In genomic region chr19:6857391-6858005, GRCm38 (mm10) we compare ENCODE assay signal across 9 mouse cellular contexts. TPM values are rescaled to one million over a fixed set of nuclear protein-coding genes. Genes with fewer than 3 reads are reported as not detected.
DNase-seq lines count a peak whose midpoint lies in the region; ATAC-seq and TF ChIP-seq lines count a peak whose summit lies in the region.
"Had no signal": no experiment of that assay in that cellular context is flagged by ENCODE, and none has a peak within 500 bp of the region (broad histone marks: within the 10 kb centered on the region; RNA-seq: fewer than 3 reads in every experiment).

No protein-coding gene starts in this region.

- ATAC-seq in heart, postnatal 0 days (ENCODE audit: insufficient read depth, low read depth): no peak
- ATAC-seq in liver, embryonic 14.5 days (ENCODE audit: insufficient read depth): no peak

- no peak for TF ChIP-seq EP300 in heart, postnatal 0 days (IDR thresholded peaks at IDR 0.05; ENCODE audit: low read depth)
- TF ChIP-seq EP300 in liver, embryonic 14.5 days (IDR thresholded peaks at IDR 0.05; ENCODE audit: low read depth): no peak

- no peaks in the 10 kb centered on the region for H3K9me3 ChIP-seq in heart, postnatal 0 days (replicated peaks; ENCODE audit: control insufficient read depth, low read length)
- no peaks in the 10 kb centered on the region for H3K9me3 ChIP-seq in liver, embryonic 14.5 days (ENCODE audit: control insufficient read depth, low read length)

- H3K27me3 ChIP-seq in heart, postnatal 0 days (ENCODE audit: control insufficient read depth, insufficient read depth, low read length): peaks cover 10% of the 10 kb centered on the region
- no peaks in the 10 kb centered on the region for H3K27me3 ChIP-seq in liver, embryonic 14.5 days (ENCODE audit: control insufficient read depth, insufficient read depth, low read length)

- WGBS in heart, postnatal 0 days: 71% methylated on average over 9 of the region's 9 CpGs
- WGBS in liver, embryonic 14.5 days (ENCODE audit: insufficient replicate concordance): 29% methylated on average over 9 of the region's 9 CpGs

- H3K4me1 ChIP-seq in heart, postnatal 0 days (ENCODE audit: control insufficient read depth, insufficient read depth): 0 out of 2 replicates have a peak, but pooled peaks cover 12% of the 10 kb centered on the region
- H3K4me1 ChIP-seq in liver, embryonic 14.5 days (replicated peaks; ENCODE audit: control insufficient read depth in 2 of 2, insufficient read depth in 2 of 2, low read length in 1 of 2): peaks cover 0 to 7% of the 10 kb centered on the region in 2 experiments; a peak in 1 of 4 replicates

- DNase-seq in heart, postnatal 0 days (ENCODE audit: low spot score): no peak
- no peak for DNase-seq in heart, postnatal 4 days
- peak; percentile 6 for DNase-seq in urinary bladder, postnatal 10 days (ENCODE audit: low spot score)
- DNase-seq in urinary bladder, adult 18-20 months (ENCODE audit: low spot score in 2 of 2): no peak
- no peak for DNase-seq in liver, embryonic 14.5 days (ENCODE audit: low read depth in 3 of 3, low spot score in 3 of 3)
- DNase-seq in gastrocnemius, adult 18-20 months (ENCODE audit: low spot score): no peak
- no peak for DNase-seq in kidney, adult 18-20 months
- no peak for DNase-seq in gastrocnemius, postnatal 25 days

- no peak overlapping the region for H3K9ac ChIP-seq in heart, postnatal 0 days (replicated peaks; ENCODE audit: low read depth, low read length)
- H3K9ac ChIP-seq in liver, embryonic 14.5 days (replicated peaks): no peak overlapping the region
- H3K9ac ChIP-seq: hindbrain, embryonic 14.5 days had no signal

- no peaks in the 10 kb centered on the region for H3K36me3 ChIP-seq in heart, postnatal 0 days (replicated peaks; ENCODE audit: control insufficient read depth, insufficient read depth, low read length)
- no peaks in the 10 kb centered on the region for H3K36me3 ChIP-seq in liver, embryonic 14.5 days (replicated peaks; ENCODE audit: control insufficient read depth, insufficient read depth, low read depth)

- no peak overlapping the region for H3K4me3 ChIP-seq in heart, postnatal 0 days (ENCODE audit: low read depth, low read length)
- no peak overlapping the region; a peak in 1 of 4 replicates for H3K4me3 ChIP-seq in liver, embryonic 14.5 days (ENCODE audit: insufficient read depth in 1 of 2, low read depth in 2 of 2, low read length in 2 of 2)

- H3K4me2 ChIP-seq in heart, postnatal 0 days (ENCODE audit: low read depth, low read length): peak overlapping the region; percentile 5; the same call in 1 of the 2 replicates
- peak overlapping the region; percentile 36; the same call in 1 of the 2 replicates for H3K4me2 ChIP-seq in liver, embryonic 14.5 days (ENCODE audit: low read depth)
- H3K4me2 ChIP-seq: hindbrain, embryonic 14.5 days had no signal

- H3K27ac ChIP-seq in heart, postnatal 0 days (ENCODE audit: low read depth): no peak overlapping the region
- H3K27ac ChIP-seq in liver, embryonic 14.5 days: no peak overlapping the region
- H3K27ac ChIP-seq: hindbrain, embryonic 14.5 days had no signal

- TF ChIP-seq CTCF in heart, postnatal 0 days (IDR thresholded peaks at IDR 0.05; ENCODE audit: low read depth): no peak
- TF ChIP-seq CTCF in liver, embryonic 14.5 days (IDR thresholded peaks at IDR 0.05; ENCODE audit: low read depth): no peak

RNA-seq across cellular contexts. Expression of gene Ccdc88b, which starts 0.5 kb away (rescaled TPM):
- 0.11 and 2.7 TPM in 2 replicates for total RNA-seq in heart, postnatal 0 days (2014; rRNA removed; ENCODE audit: low replicate concordance)
- polyA plus RNA-seq in heart, postnatal 0 days (2015; fragmentation: Nextera tagmentation; extraction: Ambion mirVana): 0.08 and 0.36 TPM in 2 replicates
- under 1 TPM; 0.41 to 0.52 TPM for total RNA-seq in heart, postnatal 4 days (2021)
- polyA plus RNA-seq in liver, embryonic 14.5 days (2012; rRNA removed): 1.5 and 2.3 TPM in 2 replicates
- polyA plus RNA-seq in liver, embryonic 14.5 days (2014; fragmentation: Nextera tagmentation; extraction: Ambion mirVana): 0.76 and 1.1 TPM in 2 replicates
- total RNA-seq in gastrocnemius, adult 18-20 months (2021): under 1 TPM; 0.46 to 0.74 TPM
- under 1 TPM; 0.40 to 0.41 TPM for total RNA-seq in gastrocnemius, postnatal 25 days (2021)

RNA-seq across cellular contexts. Expression of gene Rps6ka4, which starts 17.1 kb away (rescaled TPM):
- total RNA-seq in heart, postnatal 0 days (2014; rRNA removed; ENCODE audit: low replicate concordance): 16.6 and 30.3 TPM in 2 replicates
- polyA plus RNA-seq in heart, postnatal 0 days (2015; fragmentation: Nextera tagmentation; extraction: Ambion mirVana): 12.4 and 13.4 TPM in 2 replicates
- total RNA-seq in heart, postnatal 4 days (2021): 10 to 100 TPM; 22.6 to 28.7 TPM
- polyA plus RNA-seq in liver, embryonic 14.5 days (2012; rRNA removed): 3.0 and 3.1 TPM in 2 replicates
- polyA plus RNA-seq in liver, embryonic 14.5 days (2014; fragmentation: Nextera tagmentation; extraction: Ambion mirVana): 4.3 and 5.4 TPM in 2 replicates
- 10 to 100 TPM in 1 of 2 experiments, 1 to 10 TPM in 1; 9.1 to 10.6 TPM for total RNA-seq in gastrocnemius, adult 18-20 months (2021)
- 1 to 10 TPM; 6.7 to 7.2 TPM for total RNA-seq in gastrocnemius, postnatal 25 days (2021)

RNA-seq across cellular contexts. Expression of gene Trmt112, which starts 52.0 kb away (rescaled TPM):
- 61.8 and 61.9 TPM in 2 replicates for total RNA-seq in heart, postnatal 0 days (2014; rRNA removed; ENCODE audit: low replicate concordance)
- 57.6 and 61.4 TPM in 2 replicates for polyA plus RNA-seq in heart, postnatal 0 days (2015; fragmentation: Nextera tagmentation; extraction: Ambion mirVana)
- 10 to 100 TPM; 34.4 to 35.5 TPM for total RNA-seq in heart, postnatal 4 days (2021)
- 65.7 and 69.4 TPM in 2 replicates for polyA plus RNA-seq in liver, embryonic 14.5 days (2012; rRNA removed)
- 75.2 and 77.4 TPM in 2 replicates for polyA plus RNA-seq in liver, embryonic 14.5 days (2014; fragmentation: Nextera tagmentation; extraction: Ambion mirVana)
- 10 to 100 TPM; 43.9 to 44.7 TPM for total RNA-seq in gastrocnemius, adult 18-20 months (2021)
- total RNA-seq in gastrocnemius, postnatal 25 days (2021): 10 to 100 TPM; 28.8 to 32.2 TPM

RNA-seq across cellular contexts. Expression of gene Prdx5, which starts 52.4 kb away (rescaled TPM):
- 215 and 344 TPM in 2 replicates for total RNA-seq in heart, postnatal 0 days (2014; rRNA removed; ENCODE audit: low replicate concordance)
- 623 and 629 TPM in 2 replicates for polyA plus RNA-seq in heart, postnatal 0 days (2015; fragmentation: Nextera tagmentation; extraction: Ambion mirVana)
- total RNA-seq in heart, postnatal 4 days (2021): 100 to 1,000 TPM; 309 to 336 TPM
- polyA plus RNA-seq in liver, embryonic 14.5 days (2012; rRNA removed): 41.8 and 54.9 TPM in 2 replicates
- polyA plus RNA-seq in liver, embryonic 14.5 days (2014; fragmentation: Nextera tagmentation; extraction: Ambion mirVana): 78.7 and 87.2 TPM in 2 replicates
- 100 to 1,000 TPM; 219 to 239 TPM for total RNA-seq in gastrocnemius, adult 18-20 months (2021)
- 100 to 1,000 TPM; 212 to 215 TPM for total RNA-seq in gastrocnemius, postnatal 25 days (2021)
